Mouse (Mus musculus): ENCODE results near the gene Lsm4.

DNA sequence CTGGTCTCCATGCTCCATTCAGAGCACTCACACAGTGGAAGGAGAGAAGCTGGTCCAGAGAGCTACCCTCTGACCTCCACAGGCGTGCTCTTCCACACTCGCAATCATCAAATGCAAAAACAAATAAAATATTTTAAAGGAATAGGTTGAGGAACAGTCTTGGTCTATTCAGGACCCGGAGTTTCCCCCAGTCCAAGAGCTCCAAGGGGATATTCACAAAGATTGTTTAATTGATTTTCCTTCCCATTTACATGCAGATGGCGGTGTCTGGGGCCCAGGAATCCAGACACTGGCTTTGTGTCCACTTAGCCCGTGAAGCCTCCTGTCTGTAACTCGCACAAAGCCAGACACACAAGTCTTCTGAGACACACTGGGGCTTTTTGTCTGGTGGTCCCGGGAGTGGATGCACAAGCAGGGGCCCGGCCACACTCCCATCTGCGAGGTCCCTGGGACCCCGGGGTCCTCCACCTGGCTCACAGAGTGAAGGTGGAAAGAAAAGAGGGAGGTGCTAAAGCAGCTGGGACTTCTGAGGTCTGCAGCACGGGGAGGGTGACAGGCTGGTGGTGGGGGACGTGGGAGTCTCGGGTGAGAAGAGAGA lies 16.8 kb upstream of the Lsm4 start:
- TF ChIP-seq POLR2A (IDR thresholded peaks at IDR 0.05; ENCODE audit: borderline replicate concordance, extremely low read depth, insufficient read depth, insufficient read length, poor library complexity, severe bottlenecking) (no peak), CTCF (IDR thresholded peaks at IDR 0.05; ENCODE audit: borderline replicate concordance, extremely low read depth, insufficient read depth, insufficient read length) (no peak)

All from brain, embryonic 14.5 days (tissue).